Mouse (Mus musculus) forelimb bud, embryonic 11.5 days (tissue): ENCODE data around the gene B3gnt8.
"Not testable (repeated sequence)": the region's sequence is repeated elsewhere in the genome, so short reads cannot be mapped to it uniquely, and the experiment has no call there.

Source experiments
- DNase-seq: peaks from one replicate; pipeline ENCODE4 v3.0.0-alpha.2; 2012; ENCODE audit warnings: low read depth, low spot score

Gene B3gnt8

GRCm38 (mm10) chr7:25626509-25627430, at the start of gene B3gnt8:
TSS of gene B3gnt8 (plus strand) at chr7:25626654.
- no peak for DNase-seq

GRCm38 (mm10) chr7:25576793-25577437, 49.5 kb upstream of the B3gnt8 start:
- not testable (repeated sequence) for DNase-seq

- DNase-seq: no peak
These were observed 47.0 kb upstream of the B3gnt8 start for GRCm38 (mm10) chr7:25579441-25579840.

- DNase-seq: no peak
These were observed 44.1 kb upstream of the B3gnt8 start for GRCm38 (mm10) chr7:25582301-25582810.

- no peak for DNase-seq
These were observed 41.8 kb upstream of the B3gnt8 start for GRCm38 (mm10) chr7:25584651-25585050.

GRCm38 (mm10) chr7:25585351-25586204, 40.9 kb upstream of the B3gnt8 start:
- no peak for DNase-seq

GRCm38 (mm10) chr7:25591226-25591625, 35.2 kb upstream of the B3gnt8 start:
- no peak for DNase-seq

- DNase-seq: no peak
These were observed 32.6 kb upstream of the B3gnt8 start for GRCm38 (mm10) chr7:25593859-25594258.

- DNase-seq: peak; percentile 80
These were observed 26.8 kb upstream of the B3gnt8 start for GRCm38 (mm10) chr7:25599663-25600062.

- no peak for DNase-seq
These were observed 25.8 kb upstream of the B3gnt8 start for GRCm38 (mm10) chr7:25600666-25601065.

GRCm38 (mm10) chr7:25601346-25601745, 25.1 kb upstream of the B3gnt8 start:
- DNase-seq: no peak

- no peak for DNase-seq
These were observed 19.8 kb upstream of the B3gnt8 start for GRCm38 (mm10) chr7:25606625-25607063.

- DNase-seq: no peak
These were observed 19.3 kb upstream of the B3gnt8 start for GRCm38 (mm10) chr7:25607196-25607595.

GRCm38 (mm10) chr7:25610056-25610455, 16.4 kb upstream of the B3gnt8 start:
- no peak for DNase-seq

- DNase-seq: no peak
These were observed 15.0 kb upstream of the B3gnt8 start for GRCm38 (mm10) chr7:25611501-25611900.

GRCm38 (mm10) chr7:25614086-25614485, 12.4 kb upstream of the B3gnt8 start:
- DNase-seq: no peak

- DNase-seq: no peak
These were observed 11.4 kb upstream of the B3gnt8 start for GRCm38 (mm10) chr7:25614831-25615705.

GRCm38 (mm10) chr7:25615706-25616011, 10.8 kb upstream of the B3gnt8 start, which contains the start of gene Erich4:
TSS of gene Erich4 (minus strand) at chr7:25615892.
- no peak for DNase-seq

- DNase-seq: no peak
These were observed 8.9 kb upstream of the B3gnt8 start for GRCm38 (mm10) chr7:25617376-25618160.
